Mouse (Mus musculus) c-Kit-negative CD71-positive TER-119-positive erythroid progenitor cells, embryonic 14.5 days (primary cell): ENCODE measurements around the gene Atxn2.
"Not testable (repeated sequence)": the region's sequence is repeated elsewhere in the genome, so short reads cannot be mapped to it uniquely, and the experiment has no call there.

Experiments
- DNase-seq: peaks from one replicate; pipeline ENCODE4 v3.0.0-alpha.2; 2013; ENCODE audit warnings: low read depth, low spot score

The Atxn2 gene

DNA sequence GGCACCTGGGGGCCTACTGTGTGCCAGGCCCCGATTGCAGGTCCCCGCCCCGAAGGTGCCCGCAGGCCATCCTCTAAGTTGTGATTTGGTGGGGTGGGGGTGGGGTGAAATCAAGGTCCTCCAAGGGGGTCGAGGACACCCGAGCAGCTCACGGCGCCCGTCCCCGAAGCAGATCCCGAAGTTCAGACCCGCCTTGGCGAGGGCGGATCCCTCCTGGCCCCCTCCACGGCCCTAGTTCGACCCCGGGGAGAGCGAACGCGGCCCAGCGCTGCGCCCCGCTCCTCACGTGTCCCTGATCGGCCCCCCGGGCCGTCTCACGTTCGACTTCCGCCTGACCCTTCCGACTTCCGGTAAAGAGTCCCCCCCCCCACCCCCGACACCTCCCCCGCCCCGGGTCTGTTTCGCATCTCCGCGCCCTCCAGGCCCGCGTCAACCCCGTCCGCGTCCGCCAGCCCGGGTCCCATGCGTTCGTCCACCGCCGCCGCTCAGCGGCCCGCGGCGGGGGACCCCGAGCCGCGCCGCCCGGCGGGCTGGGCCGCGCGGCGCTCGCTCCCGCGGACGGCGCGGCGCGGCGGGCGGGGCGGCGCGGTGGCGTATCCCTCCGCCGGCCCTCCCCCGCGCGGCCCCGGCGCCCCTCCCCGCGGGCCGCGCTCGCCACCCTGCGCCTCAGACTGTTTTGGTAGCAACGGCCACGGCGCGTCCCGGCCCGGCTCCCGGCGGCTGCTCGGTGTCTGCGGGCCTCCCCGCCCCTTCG is at the start of gene Atxn2:
Gene Atxn2 (plus strand): TSS at position 164 of the 754 bp plus-strand sequence.
- peak; percentile 58 for DNase-seq

DNA sequence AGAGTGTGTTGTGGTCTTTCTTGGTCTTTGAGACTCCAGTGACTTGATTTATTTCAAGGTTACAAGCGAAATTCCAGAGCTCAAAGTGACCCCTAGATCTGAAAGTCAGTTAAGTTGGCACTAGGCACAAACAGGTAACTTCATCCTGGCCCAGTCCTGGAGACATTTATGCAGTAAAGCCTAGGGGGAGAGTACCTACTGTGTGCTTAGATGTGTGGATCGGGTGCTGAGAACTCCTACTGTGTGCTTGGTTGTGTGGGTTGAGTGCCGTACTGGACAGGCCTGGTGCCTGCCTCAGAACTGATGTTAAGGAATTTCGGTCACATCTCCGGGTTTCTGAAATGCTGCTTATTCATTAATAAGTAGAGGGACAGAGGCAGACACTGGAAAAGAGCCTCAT is 49.6 kb upstream of the Atxn2 start:
- DNase-seq = no peak

DNA sequence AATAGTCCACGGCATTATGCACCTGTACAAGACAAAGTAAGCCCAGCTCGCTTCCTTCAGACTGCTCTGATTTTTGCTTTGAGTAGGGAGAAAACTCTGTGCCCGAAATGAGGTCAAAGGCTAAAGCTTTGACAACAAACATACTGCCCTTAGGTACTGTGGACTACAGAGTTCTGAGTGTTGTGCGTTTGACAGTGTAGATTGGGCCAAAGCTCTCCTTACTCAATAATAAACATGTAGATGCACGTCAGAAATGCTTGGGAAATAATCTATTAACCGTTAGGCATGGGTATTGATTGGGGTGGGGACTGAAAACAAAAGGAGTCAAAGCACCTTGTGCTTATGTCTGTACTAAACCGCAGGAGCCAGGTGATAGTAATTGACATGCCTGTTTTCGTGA is 47.7 kb upstream of the Atxn2 start:
- no peak for DNase-seq

DNA sequence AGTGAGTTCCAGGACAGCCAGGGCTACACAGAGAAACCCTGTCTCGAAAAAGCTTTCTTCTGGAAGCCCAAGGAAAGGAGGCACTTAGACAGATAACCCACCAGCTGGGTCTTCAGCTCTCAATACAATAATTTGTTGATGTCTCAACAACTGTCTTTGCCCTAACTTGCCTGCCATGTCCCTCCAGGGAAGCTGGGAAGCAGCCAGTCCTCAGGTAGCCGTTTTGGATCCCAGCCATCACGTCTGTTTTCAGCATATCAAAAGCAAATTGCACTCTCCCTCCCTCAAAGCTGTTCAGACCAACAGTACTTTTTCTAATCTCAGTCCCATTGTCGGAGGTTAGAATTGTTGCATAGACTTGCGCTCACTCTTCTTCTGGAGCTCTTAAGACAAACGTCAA is 47.1 kb upstream of the Atxn2 start:
- no peak for DNase-seq

DNA sequence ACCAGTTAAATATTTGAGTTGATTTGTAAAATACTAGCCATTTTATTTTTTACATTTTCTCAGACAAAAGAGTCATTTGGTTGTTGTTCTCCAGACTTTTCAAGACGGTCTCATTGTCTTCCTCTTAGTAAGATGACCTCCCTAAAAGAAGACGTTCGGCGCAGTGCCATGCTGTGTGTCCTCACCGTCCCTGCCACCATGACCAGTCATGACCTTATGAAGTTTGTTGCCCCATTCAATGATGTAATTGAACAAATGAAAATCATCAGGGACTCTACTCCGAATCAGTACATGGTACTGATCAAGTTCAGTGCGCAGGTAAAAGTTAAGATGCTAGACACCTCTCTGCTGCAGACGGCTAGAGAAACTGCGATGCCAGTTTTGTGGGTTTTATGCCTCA is 46.2 kb upstream of the Atxn2 start:
- DNase-seq = no peak

DNA sequence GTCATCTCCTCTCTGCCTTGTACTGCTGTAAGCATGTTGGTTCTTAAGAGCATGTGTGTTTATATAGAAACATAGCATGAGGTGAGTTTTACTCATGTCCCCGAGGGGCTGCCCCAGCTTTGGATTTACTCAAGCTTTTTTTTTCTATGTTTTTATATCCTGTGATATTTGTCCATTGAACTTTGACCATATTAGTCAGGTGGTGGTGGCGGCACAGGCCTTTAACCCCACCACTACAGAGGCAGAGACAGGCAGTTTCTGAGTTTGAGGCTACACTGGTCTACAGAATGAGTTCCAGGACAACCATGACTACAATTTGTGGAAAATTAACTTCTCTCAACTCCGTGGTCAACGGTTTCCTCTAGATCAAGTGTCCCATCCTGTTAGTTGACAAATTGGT is 44.1 kb upstream of the Atxn2 start:
- no peak for DNase-seq

DNA sequence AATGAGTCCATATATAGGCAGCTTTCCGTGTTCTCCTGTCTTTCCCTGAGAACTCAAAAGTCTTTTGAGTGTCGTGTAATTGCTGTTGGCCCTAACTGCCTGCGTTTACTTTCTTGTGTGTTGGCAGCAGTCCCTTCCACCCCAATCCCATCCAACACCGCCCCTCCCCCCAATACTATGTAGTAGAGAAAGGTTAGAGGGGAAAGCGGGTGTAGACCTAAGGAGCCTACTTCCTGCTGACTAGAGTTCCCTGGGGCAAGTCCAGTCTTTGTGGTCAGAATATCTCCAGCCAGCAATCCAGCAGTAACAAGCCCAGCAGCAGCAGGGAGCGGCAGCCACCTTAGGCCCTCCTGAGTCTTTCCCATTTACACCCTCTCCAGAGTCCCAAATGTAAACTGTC is 42.7 kb upstream of the Atxn2 start:
- no peak for DNase-seq

DNA sequence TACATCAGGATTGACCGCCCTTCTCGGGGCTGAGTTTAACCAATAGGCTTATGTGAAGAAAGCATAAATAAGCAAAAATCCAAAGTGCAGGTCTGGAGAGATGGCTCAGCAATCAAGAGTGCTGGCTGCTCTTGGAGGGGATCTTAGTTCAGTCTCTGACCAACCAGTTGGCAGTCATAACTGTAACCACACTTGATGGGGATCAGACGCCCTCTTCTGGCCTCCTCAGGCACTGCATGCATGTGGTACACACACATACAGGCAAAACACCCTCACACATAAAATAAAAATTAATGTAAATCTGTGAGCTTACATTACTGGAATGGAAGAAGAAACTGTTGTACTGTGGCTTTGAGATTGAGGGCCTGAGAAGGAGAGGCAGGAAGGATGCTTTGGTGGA is 40.7 kb upstream of the Atxn2 start:
- peak; percentile 24 for DNase-seq

DNA sequence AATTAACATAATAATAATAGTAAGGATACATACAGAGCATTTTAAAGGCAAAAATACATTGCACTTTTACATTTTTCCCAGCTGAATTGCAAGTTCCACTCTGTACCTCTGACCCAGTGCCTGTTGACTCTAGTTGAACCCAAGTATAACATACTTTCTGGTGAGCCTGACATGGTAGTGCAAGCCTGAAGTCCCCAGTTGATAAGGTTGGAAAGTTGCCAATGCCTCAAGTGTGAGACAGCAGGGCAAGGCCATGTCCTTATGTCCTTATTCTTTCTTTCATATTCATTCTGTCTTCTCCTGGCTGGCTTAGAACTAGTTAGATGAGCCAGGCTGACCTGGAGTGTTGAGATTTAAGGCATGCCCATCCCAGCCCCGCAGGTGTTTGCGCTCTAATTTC is 28.9 kb upstream of the Atxn2 start:
- DNase-seq = no peak

DNA sequence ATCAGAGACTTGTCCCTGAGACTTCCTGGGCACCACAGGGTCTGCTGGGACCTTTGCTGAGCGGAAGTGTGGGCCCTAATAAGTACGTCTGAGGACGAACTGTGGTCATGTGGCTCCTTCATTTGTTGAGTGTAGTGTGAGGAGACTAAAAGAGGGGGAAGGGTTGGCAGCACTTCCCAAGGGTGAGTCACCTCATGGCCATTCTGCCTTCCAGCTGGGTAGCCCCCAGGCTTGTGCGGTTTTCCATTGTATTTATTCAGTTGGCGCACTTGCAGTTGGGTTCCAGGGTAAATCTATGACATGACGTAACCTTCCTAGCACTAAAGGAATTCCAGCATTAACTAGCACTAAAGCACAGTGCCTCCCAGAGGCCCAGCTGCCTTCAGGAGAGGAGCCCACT is 25.6 kb upstream of the Atxn2 start:
- DNase-seq = no peak

DNA sequence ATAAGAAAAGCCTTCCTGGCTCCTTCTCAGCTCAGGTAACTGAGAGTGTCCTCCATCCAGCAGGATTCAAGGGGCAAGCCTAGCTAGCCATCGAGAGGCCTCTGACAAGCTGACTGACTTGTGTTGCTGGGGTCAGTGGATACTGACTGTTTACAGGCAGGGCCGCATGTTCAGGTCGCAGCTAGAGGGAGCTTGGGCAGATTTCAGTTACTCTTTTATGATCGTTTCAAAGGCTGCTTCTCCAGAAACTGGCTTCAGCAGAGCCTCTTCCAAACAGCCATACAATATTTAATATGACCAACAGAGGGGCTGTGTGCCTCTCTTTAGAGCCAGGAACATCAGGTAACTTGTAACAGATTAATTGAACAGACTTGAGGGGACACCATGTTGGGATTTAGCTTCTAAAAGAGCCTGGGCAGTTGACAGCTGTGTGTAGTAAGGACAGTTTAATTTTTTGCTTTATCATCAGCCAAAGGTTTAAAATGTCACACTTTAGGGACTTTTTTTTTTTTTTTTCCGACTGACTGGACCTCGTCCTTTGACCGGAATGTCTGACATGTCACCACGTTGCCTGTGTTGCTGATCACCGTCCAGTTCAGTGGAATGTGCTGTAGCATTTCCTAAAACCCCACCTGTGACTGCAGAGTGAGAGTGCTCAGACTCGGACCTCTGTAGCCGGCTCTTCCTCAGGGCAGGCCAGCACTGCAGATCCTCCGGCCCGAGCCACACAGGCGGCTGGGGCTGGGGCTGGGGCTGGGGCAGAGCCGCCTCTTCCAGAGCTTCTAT is 24.8 kb upstream of the Atxn2 start:
- DNase-seq = no peak

DNA sequence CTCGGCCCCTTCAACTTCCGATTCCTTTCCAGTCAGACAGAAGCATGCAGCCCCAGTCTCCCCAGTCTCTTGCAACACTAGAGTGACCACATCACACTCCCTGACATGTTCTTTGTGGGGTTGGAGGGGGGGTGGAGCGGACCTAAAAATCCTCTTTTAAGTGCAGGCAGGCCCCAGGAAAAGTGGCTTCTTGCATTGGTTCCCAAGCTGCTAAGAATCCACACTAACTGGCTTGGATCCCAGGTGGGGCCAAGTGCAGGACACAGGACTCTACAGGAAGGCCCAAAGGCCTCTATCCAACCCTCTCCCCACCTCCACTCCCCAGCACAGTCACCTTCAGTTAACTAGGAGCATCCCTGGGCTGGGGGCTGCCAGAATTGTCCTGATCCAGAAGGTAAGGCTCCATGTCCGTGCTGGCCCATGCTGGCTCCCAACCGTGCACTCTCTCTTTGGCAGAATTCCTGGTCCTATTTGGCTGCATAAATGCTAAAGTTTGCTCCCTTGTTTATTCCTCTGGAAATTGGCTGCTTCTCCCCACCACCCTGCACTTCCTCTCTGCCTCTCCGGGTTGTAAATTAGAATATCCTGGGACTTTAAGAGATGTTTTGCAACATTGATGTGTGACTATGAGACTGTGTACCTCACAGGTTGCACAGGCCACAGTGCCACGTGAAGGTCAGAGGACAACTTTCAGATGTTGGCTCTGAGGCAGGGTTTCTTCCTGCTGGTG is 20.5 kb upstream of the Atxn2 start:
- DNase-seq = no peak

DNA sequence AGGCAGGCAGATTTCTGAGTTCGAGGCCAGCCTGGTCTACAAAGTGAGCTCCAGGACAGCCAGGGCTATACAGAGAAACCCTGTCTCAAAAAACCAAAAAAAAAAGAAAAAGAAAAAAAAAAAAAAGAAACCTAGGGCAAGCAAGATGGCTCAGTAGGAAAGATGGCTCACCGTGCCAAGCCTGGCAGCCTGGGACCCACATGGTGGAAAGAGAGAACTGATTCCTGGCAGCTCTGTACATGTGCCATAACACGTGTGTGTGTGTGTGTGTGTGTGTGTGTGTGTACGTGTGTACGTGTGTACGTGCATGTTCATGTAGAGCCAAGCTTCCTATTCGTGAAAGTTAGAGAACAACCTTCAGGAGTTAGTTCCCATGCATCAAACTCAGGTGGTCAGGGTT is 19.7 kb upstream of the Atxn2 start:
- DNase-seq = not testable (repeated sequence)

DNA sequence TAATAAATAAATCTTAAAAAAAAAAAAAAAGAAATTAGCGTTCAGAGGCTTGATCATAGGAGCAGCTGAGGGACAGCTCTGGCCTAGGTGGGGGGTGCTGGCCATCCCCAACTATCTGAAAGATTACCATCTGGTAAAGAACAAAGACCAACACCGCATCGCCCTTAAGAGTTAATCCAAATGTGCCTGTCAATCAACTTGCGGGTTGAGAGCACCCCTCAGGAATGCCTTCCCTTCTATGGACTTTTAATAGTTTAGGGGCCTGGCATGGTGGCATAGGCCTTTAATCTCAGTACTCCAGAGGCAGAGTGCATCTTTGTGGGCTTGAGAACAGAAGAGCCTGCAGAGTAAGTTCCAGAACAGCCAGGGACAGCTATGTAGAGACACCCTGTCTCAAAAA is 18.2 kb upstream of the Atxn2 start:
- DNase-seq = no peak

DNA sequence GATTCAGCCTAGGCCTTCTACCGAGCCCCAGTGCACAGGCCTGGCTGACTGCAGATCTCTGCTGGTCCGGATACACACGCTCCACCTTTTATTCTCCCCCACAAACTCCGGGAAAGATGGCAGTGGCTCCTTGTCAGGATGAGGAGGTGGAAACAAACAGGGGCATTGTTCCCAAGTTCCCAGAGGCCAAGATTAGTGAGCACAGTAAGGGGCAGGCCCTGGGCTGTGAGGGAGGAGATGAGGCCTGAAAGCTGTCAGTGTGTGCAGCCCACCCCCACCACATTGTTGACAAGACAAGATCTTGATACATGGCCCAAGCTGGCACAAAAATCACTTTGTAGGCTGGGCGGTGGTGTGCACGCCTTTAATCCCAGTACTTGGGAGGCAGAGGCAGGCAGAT is 14.4 kb upstream of the Atxn2 start:
- no peak for DNase-seq

DNA sequence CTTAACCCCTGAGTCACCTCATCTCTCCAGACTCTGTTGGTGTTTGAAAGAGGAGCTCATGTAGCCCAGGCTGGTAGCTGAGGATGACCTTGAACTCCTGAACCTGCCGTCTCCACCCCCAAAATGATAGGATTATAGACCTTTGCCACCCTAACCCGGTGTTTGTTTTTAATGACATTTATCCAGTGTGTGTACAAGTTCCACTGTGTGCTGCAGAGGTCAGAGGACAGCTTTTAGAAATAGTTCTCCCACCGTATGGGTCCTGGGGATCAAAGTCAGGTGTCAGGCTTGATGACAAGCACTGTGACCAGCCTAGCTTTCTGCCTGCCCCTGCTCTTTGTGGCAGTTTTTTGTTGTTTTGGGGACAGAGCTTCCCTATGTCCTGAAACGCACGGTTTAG is 11.2 kb upstream of the Atxn2 start:
- no peak for DNase-seq

DNA sequence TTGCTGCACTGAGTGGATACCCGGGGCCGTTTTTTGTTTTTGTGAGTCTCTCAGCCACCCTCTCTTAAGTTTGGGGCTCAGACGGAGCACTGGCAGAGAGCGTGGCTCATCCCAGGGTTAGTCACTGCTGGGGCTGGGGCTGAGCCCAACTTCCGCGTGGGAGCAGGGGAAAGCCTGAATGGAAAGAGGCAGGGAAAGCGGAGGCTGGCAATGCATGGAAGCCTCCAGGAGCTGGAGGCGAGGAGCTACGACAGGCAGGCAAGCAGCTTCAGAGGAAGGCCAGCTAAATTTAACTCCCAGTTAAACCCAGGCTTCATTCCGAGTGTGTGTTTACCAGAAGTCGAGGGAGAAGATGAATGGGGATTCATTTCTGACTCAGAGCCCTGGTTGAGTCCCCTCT is 10.6 kb upstream of the Atxn2 start:
- DNase-seq = no peak

DNA sequence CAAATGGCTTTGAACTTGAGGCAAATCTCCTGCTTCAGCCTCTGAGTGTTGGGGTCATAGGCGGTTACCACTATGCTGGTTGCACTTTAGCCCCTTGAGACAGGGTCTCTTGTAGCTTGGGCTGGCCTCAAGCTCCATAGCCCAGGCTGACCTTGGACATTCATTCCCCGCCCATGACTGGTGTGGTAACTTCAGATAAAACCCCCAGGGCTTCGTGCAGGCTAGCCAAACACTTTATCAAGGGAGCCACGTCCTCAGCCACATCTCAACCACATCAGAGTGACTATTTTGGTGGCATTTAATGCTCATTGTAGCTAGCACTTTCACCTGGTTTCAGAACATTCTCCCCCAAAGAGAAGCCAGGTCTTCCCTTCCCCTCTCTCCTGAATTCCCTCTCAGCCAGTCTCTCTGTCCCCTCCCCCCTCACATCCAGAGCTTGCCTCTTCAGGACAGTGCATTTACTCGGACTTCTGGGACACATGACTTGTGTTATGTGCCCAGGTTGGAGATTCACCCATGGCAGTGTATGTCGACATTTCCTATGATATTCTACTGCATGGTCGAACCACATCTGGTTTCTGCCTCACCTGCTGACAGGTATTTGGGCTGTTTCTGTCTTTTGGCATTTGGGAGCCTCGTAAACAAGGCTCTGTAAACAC is 9.9 kb upstream of the Atxn2 start:
- peak; percentile 70 for DNase-seq

DNA sequence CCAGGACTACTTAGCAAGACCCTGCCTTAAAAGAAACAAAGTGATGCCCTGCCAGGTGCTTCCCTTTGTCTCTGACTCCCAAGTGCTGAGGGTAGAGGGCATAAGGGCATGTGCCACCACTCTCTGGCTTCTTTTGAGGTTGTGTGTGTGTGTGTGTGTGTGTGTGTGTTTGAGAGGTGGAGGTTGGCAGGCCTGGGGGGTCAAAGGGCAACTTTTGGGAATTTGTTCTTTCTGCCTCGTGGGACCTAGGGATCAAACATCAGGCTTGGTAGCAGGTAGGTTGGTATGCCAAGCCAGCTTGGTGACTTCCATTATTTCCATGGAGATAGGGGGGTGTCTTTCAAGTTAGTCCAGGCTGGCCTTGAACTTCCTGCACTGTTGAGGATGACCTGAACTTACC is 7.8 kb upstream of the Atxn2 start:
- DNase-seq = no peak

DNA sequence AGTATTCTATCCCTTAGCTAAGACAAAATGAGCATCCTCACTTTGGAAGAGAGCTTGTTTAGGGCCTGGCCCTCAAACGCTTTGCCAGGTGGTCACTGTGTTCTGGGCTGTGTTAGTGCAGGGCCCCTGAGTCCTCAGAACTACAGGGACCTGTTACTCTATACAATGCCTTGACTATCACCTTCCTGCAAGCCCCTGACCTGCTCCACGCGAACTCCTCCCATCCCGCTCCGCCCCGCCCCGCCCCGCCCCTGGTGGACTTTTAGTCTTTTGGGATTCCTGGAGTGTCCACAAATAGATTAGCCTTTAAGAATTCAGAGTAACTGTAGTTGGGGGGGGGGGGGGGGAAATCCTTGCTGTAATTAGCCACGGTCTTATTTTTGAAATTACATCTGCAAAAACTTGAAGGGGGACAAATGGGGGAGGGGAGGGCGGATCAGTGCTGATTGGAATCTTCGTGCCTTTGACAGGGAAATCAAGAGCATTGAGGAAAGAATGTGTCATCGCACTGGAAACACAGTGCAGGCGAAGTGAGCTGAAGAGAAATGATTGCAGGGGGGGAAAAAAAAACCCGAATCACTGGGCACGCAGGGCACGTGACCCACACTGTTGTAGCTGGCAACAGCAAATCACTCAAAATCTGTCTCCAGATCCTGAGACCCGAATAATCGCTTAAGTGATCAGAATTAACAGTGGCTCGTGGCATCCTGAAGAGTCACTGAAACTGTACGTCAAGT is 6.5 kb upstream of the Atxn2 start:
- no peak for DNase-seq

DNA sequence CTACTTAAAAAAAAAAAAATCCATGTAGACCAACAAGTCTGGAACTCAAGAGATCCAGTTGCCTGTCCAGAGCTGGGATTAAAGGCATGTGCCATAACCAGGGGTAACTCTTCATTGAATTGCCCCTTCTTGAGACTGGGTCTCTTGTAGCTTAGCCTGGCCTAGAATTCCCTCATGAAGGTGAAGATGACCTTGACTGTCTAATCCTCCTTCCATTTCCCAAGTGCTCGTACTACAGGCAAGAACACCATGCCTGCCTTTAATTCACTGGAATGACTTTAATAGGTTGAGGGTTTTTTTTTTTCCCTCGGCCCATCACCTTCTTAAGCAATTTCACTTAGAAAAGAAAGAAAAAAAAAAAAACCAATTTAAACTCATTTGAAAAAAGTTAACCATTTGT is 735 bp upstream of the Atxn2 start:
- no peak for DNase-seq

DNA sequence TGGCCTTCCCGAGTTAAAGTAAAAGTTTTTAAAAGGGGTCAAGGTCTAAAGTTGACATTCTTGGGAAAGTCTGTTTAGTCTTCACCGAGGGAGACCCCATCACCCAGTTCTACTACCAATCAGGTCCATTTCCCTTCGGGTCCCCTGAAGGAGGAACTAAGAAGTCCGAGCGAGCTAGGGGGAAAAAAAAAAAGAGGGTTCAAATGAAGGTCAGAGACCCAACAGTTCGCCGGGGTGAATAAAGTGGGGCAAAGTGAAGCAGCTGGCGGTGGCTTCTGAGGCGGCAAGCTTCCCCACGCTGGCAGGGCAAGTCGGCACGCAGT is 325 bp upstream of the Atxn2 start:
- peak; percentile 26 for DNase-seq
